Mouse (Mus musculus): ENCODE data around the gene Smn1. TPM values are rescaled to one million over a fixed set of nuclear protein-coding genes. Genes with fewer than 3 reads are reported as not detected.
"Not testable (repeated sequence)": the region's sequence is repeated elsewhere in the genome, so short reads cannot be mapped to it uniquely, and the experiment has no call there.

Gene Smn1
- total and polyA plus RNA-seq, 2 experiments from 2014 or later = 33.1 to 46.2 TPM

GRCm38 (mm10) chr13:100166378-100166777, 41.7 kb downstream of the Smn1 start:
- not testable (repeated sequence) for ATAC-seq (ENCODE audit: low FRiP score); DNase-seq (ENCODE audit: low spot score); H3K27ac ChIP-seq (ENCODE audit: low read depth, low read length); H3K36me3 ChIP-seq (ENCODE audit: insufficient read depth, low read length); H3K4me3 ChIP-seq (ENCODE audit: low read depth, low read length); H3K9ac ChIP-seq (replicated peaks; ENCODE audit: low read length, poor library complexity, severe bottlenecking); H3K27me3 ChIP-seq (ENCODE audit: insufficient read depth, low read length); H3K9me3 ChIP-seq (ENCODE audit: low read length); H3K4me1 ChIP-seq (ENCODE audit: insufficient read depth, low read length); H3K4me2 ChIP-seq (ENCODE audit: low read depth, low read length, poor library complexity, severe bottlenecking)
- 72% methylated on average over 2 of the region's 2 CpGs for WGBS

GRCm38 (mm10) chr13:100174360-100174759, 49.7 kb downstream of the Smn1 start:
- not testable (repeated sequence) for H3K36me3 ChIP-seq (ENCODE audit: insufficient read depth, low read length); H3K9me3 ChIP-seq (ENCODE audit: low read length); H3K4me3 ChIP-seq (ENCODE audit: low read depth, low read length); DNase-seq (ENCODE audit: low spot score); H3K4me2 ChIP-seq (ENCODE audit: low read depth, low read length, poor library complexity, severe bottlenecking); H3K4me1 ChIP-seq (ENCODE audit: insufficient read depth, low read length); H3K27me3 ChIP-seq (ENCODE audit: insufficient read depth, low read length); H3K9ac ChIP-seq (replicated peaks; ENCODE audit: low read length, poor library complexity, severe bottlenecking); ATAC-seq (ENCODE audit: low FRiP score); H3K27ac ChIP-seq (ENCODE audit: low read depth, low read length)
- WGBS = 86% methylated on average over 3 of the region's 5 CpGs

GRCm38 (mm10) chr13:100183111-100183510, 58.5 kb downstream of the Smn1 start:
- not testable (repeated sequence) for H3K4me3 ChIP-seq (ENCODE audit: low read depth, low read length); ATAC-seq (ENCODE audit: low FRiP score); H3K4me2 ChIP-seq (ENCODE audit: low read depth, low read length, poor library complexity, severe bottlenecking); H3K9me3 ChIP-seq (ENCODE audit: low read length); H3K27ac ChIP-seq (ENCODE audit: low read depth, low read length); H3K9ac ChIP-seq (replicated peaks; ENCODE audit: low read length, poor library complexity, severe bottlenecking); H3K36me3 ChIP-seq (ENCODE audit: insufficient read depth, low read length); H3K4me1 ChIP-seq (ENCODE audit: insufficient read depth, low read length); H3K27me3 ChIP-seq (ENCODE audit: insufficient read depth, low read length); DNase-seq (ENCODE audit: low spot score)

Other genes starting within 250 kb of the Smn1 start
- gene Cartpt, start 223.8 kb upstream of the Smn1 start, total RNA-seq (2014; rRNA removed) = 9.2 and 16.1 TPM in 2 replicates
- 24.8 and 28.4 TPM in 2 replicates for gene Cartpt, start 223.8 kb upstream of the Smn1 start, polyA plus RNA-seq (2015; fragmentation: Nextera tagmentation; extraction: Ambion mirVana)
- gene Mccc2, start 109.2 kb upstream of the Smn1 start, total RNA-seq (2014; rRNA removed) = 23.5 and 27.3 TPM in 2 replicates
- 32.5 and 34.5 TPM in 2 replicates for gene Mccc2, start 109.2 kb upstream of the Smn1 start, polyA plus RNA-seq (2015; fragmentation: Nextera tagmentation; extraction: Ambion mirVana)
- 19.8 and 23.0 TPM in 2 replicates for gene Bdp1, start 20.8 kb upstream of the Smn1 start, total RNA-seq (2014; rRNA removed)
- 17.9 and 18.9 TPM in 2 replicates for gene Bdp1, start 20.8 kb upstream of the Smn1 start, polyA plus RNA-seq (2015; fragmentation: Nextera tagmentation; extraction: Ambion mirVana)
- gene Serf1, start 16.8 kb upstream of the Smn1 start, total RNA-seq (2014; rRNA removed) = 99.5 and 110 TPM in 2 replicates
- gene Serf1, start 16.8 kb upstream of the Smn1 start, polyA plus RNA-seq (2015; fragmentation: Nextera tagmentation; extraction: Ambion mirVana) = 389 and 390 TPM in 2 replicates
- gene Naip2, start 77.2 kb downstream of the Smn1 start, total RNA-seq (2014; rRNA removed) = 0.28 and 0.38 TPM in 2 replicates
- gene Naip2, start 77.2 kb downstream of the Smn1 start, polyA plus RNA-seq (2015; fragmentation: Nextera tagmentation; extraction: Ambion mirVana) = 0.06 and 0.10 TPM in 2 replicates
- gene Naip5, start 121.5 kb downstream of the Smn1 start, total RNA-seq (2014; rRNA removed) = 0.11 and 0.47 TPM in 2 replicates
- gene Naip5, start 121.5 kb downstream of the Smn1 start, polyA plus RNA-seq (2015; fragmentation: Nextera tagmentation; extraction: Ambion mirVana) = 0.11 and 0.20 TPM in 2 replicates
- gene Naip6, start 192.8 kb downstream of the Smn1 start, total RNA-seq (2014; rRNA removed) = 0.19 and 0.66 TPM in 2 replicates
- 0.04 and 0.10 TPM in 2 replicates for gene Naip6, start 192.8 kb downstream of the Smn1 start, polyA plus RNA-seq (2015; fragmentation: Nextera tagmentation; extraction: Ambion mirVana)